Mouse (Mus musculus) limb, embryonic 11.5 days (tissue): Measurements from ENCODE around the gene Yap1. TPM values are rescaled to one million over a fixed set of nuclear protein-coding genes. Genes with fewer than 3 reads are reported as not detected.

Source experiments
- ATAC-seq: fragments of 200-750 bp; cut with Nextera tagmentation; 2 replicates; pipeline ENCODE4 v1.8.0; 2017; ENCODE audit warnings: low read depth; ENCODE audit not compliant: insufficient number of reproducible peaks, low FRiP score, low TSS enrichment
- DNase-seq: peaks from one replicate; pipeline ENCODE4 v3.0.0-alpha.2; 2015; ENCODE audit warnings: low spot score
- H3K27ac ChIP-seq: fragments of 300-500 bp; sonication (generic); replicated peaks from 2 replicates; pipeline ENCODE4 v1.5.1; 2014; ENCODE audit warnings: low read depth, mild to moderate bottlenecking, low read length
- H3K27me3 ChIP-seq: fragments of 300-500 bp; sonication (generic); 2 replicates; pipeline ENCODE4 v1.6.1; 2014; ENCODE audit warnings: mild to moderate bottlenecking, low read length, mixed read lengths; ENCODE audit not compliant: control insufficient read depth, insufficient read depth
- H3K36me3 ChIP-seq: fragments of 300-500 bp; sonication (generic); 2 replicates; pipeline ENCODE4 v1.6.1; 2014; ENCODE audit warnings: mild to moderate bottlenecking, low read length, moderate library complexity, mixed read lengths; ENCODE audit not compliant: control insufficient read depth, insufficient read depth
- H3K4me1 ChIP-seq: fragments of 300-500 bp; sonication (generic); 2 replicates; pipeline ENCODE4 v1.6.1; 2014; ENCODE audit warnings: low read length, mixed read lengths; ENCODE audit not compliant: control insufficient read depth, insufficient read depth
- H3K4me2 ChIP-seq: fragments of 300-500 bp; sonication (generic); 2 replicates; pipeline ENCODE4 v1.6.1; 2014; ENCODE audit warnings: low read depth, mild to moderate bottlenecking, moderate library complexity; ENCODE audit not compliant: severe bottlenecking
- H3K4me3 ChIP-seq: fragments of 300-500 bp; sonication (generic); 2 replicates; pipeline ENCODE4 v1.5.1; 2014; ENCODE audit warnings: low read depth, low read length
- H3K9ac ChIP-seq: fragments of 300-500 bp; sonication (generic); 2 replicates; pipeline ENCODE4 v1.6.1; 2014; ENCODE audit warnings: mild to moderate bottlenecking, low read length
- H3K9me3 ChIP-seq: fragments of 300-500 bp; sonication (generic); 2 replicates; pipeline ENCODE4 v1.6.1; 2016; ENCODE audit warnings: low read length; ENCODE audit not compliant: control insufficient read depth
- WGBS: fragments of 180-500 bp; shearing (Covaris S2); extraction: QIAGEN DNeasy Blood & Tissue Kit; methylation state at CpG from one replicate; pipeline ENCODE4 v1.1.7; 2014; 5-methylcytosine and 5-hydroxymethylcytosine counted together
- polyA plus RNA-seq: library from polyadenylated mRNA; unstranded; fragments of >200 nt; fragmentation: Nextera tagmentation; extraction: Ambion mirVana; gene quantifications from 2 replicates; pipeline ENCODE4 v1.2.1, GENCODE M21; 2014

The Yap1 gene
- polyA plus RNA-seq, 1 experiment from 2014 or later, result 53.8 TPM

DNA sequence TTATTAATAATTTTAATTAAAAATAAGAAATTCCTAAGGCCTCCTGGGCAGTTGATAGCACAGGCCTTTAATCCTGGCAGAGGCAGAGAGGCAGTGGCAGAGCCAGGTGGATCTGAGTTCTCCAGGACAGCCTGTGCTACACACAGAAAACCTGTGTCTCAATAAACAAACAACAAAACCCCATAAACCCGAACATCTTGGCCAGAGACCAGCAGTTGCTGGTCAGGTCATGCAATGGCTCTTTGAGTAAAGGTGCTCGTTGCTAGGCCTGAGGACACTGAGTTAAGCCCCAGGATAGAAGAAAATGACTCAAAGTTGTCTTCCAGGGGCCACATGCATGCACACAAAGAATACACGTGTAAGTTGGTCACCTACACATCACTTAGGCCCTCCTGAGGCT lies 75.5 kb downstream of the Yap1 start:
- WGBS, result 86% methylated on average over 3 of the region's 3 CpGs
- Histone ChIP-seq H3K4me2 (no peak overlapping the region), H3K9ac (no peak overlapping the region), H3K4me1 (no peaks in the 10 kb centered on the region), H3K36me3 (peaks cover 19% of the 10 kb centered on the region), H3K9me3 (peaks cover 2% of the 10 kb centered on the region; the same call in 1 of the 2 replicates), H3K4me3 (no peak overlapping the region), H3K27ac (no peak overlapping the region), H3K27me3 (no peaks in the 10 kb centered on the region)
- ATAC-seq (no peak), DNase-seq (no peak)

DNA sequence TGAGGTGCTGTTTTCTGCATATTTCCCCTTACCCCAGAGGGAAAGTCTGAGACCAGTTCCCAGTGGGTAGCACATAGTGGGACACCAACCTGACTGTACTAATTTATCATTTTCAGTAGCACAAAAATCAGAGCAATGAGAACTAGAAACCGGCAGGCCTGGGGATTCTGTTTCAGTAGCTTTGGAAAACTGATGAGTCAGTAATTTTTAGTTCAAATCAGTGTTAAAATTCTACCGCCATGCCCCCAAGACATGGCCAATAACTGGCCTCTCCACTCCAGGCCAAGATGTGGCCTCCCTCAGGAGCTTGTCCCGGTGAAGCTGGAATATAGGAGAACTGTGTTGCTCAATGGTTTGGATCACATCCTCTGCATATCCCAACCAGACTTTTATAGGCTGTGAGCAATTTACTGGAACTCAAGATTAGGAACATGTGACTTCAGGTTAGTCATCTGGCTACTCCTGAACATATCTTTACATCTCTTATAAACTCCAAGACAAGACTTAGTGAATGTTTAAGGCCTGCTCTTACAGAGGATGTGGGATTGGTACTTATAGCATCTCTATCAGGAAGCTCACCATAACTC lies 76.1 kb downstream of the Yap1 start:
- H3K4me3 ChIP-seq, result no peak overlapping the region
- no peak overlapping the region for H3K27ac ChIP-seq
- DNase-seq (no peak), ATAC-seq (no peak)
- H3K36me3 ChIP-seq, result peaks cover 16% of the 10 kb centered on the region
- H3K27me3 ChIP-seq, result no peaks in the 10 kb centered on the region
- H3K4me2 ChIP-seq, result no peak overlapping the region
- no peak overlapping the region for H3K9ac ChIP-seq
- no peaks in the 10 kb centered on the region for H3K4me1 ChIP-seq
- H3K9me3 ChIP-seq, result peaks cover 2% of the 10 kb centered on the region; the same call in 1 of the 2 replicates
- 91% methylated on average over 3 of the region's 3 CpGs for WGBS

DNA sequence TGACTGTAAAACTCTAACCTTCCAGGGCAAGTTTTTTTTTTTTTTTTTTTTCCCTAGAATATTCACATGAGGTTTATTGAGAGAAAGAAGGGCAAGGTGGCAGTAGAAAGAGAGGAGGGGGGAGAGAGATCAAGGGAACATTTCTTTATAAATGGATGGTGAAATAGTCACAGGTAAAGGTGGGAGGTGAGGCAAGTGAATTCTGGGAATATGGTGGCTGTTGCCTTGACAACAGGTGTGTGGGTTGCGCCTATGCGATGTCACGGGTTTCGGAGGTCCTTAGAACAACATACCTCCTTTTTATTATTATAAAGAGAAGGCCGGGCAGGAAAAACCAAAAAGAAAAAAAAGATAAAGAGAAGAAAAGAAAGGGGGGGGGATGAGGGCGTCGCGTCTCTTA lies 89.5 kb downstream of the Yap1 start:
- DNase-seq, result no peak
- Histone ChIP-seq H3K27me3 (no peaks in the 10 kb centered on the region), H3K27ac (no peak overlapping the region), H3K4me1 (no peaks in the 10 kb centered on the region; the same call in 1 of the 2 replicates), H3K4me3 (no peak overlapping the region), H3K9ac (no peak overlapping the region), H3K4me2 (peak overlapping the region; percentile 32; the same call in 1 of the 2 replicates), H3K36me3 (no peaks in the 10 kb centered on the region), H3K9me3 (no peaks in the 10 kb centered on the region)
- 51% methylated on average over 8 of the region's 8 CpGs for WGBS
- no peak for ATAC-seq

DNA sequence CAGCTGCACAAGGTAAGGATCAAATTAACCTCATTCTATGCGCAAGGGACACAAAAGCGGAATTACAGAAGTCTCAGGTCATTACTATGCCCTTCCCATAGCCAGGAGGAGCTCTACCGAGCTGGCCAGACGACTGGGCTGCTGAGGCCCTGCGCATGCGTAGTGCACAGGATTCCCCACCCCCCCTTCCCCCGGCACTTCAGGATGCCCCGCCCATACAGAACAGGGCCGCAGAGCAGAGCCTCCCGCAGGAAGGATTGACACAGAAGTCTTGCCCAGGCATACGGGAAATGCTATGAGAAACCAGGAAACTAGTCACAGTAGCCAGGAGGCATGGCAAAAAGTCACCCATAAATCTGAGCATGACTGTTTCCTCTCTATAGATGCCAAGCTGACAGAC lies 89.9 kb downstream of the Yap1 start:
- H3K27ac ChIP-seq, result no peak overlapping the region
- H3K4me2 ChIP-seq, result peak overlapping the region; percentile 32
- H3K36me3 ChIP-seq, result no peaks in the 10 kb centered on the region
- H3K4me3 ChIP-seq, result no peak overlapping the region
- no peaks in the 10 kb centered on the region; the same call in 1 of the 2 replicates for H3K4me1 ChIP-seq
- H3K9me3 ChIP-seq, result no peaks in the 10 kb centered on the region
- WGBS, result 6% methylated on average over 11 of the region's 11 CpGs
- no peak overlapping the region for H3K9ac ChIP-seq
- DNase-seq, result peak; percentile 86
- no peaks in the 10 kb centered on the region for H3K27me3 ChIP-seq
- ATAC-seq, result peak; percentile 91

- Histone ChIP-seq H3K27ac (no peak overlapping the region), H3K27me3 (no peaks in the 10 kb centered on the region), H3K4me1 (no peaks in the 10 kb centered on the region; the same call in 1 of the 2 replicates), H3K36me3 (no peaks in the 10 kb centered on the region), H3K4me2 (peak overlapping the region; percentile 32), H3K9ac (0 out of 2 replicates have a peak overlapping the region, but pooled peaks have one; percentile 17), H3K4me3 (no peak overlapping the region), H3K9me3 (no peaks in the 10 kb centered on the region)
- 65% methylated on average over 19 of the region's 19 CpGs for WGBS
- DNase-seq (no peak), ATAC-seq (peak; percentile 28; the same call in 1 of the 2 replicates)
Measured at GRCm38 (mm10) chr9:7913953-7914352, 90.4 kb downstream of the Yap1 start.

DNA sequence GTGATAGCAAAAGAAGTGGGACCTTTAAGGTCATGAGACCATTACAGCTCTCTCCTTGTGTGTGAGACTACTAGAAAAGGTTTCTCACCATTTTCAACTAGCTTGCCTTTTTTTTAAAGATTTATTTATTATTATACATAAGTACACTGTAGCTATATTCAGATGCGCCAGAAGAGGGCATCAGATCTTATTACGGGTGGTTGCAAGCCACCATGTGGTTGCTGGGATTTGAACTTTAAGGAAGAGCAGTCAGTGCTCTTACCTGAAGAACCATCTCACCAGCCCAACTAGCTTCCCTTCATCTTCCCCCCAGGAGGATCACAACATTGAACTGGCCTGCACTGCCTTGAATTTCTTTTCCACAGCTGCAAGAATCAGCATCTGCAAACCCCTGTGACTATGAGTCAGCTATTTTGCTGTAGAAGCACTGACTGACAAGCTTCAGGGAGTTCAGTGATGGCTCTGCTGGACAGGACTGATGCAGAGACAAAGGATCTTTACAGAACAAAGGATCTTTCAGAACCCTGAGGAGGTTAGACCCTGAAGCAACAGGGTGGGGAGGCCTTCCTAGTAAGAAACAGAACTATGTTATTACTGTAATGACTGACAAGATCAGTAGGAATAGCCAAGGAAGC lies 96.9 kb downstream of the Yap1 start:
- no peaks in the 10 kb centered on the region for H3K36me3 ChIP-seq
- no peaks in the 10 kb centered on the region for H3K9me3 ChIP-seq
- H3K4me3 ChIP-seq, result no peak overlapping the region
- peaks cover 9% of the 10 kb centered on the region; the same call in 1 of the 2 replicates for H3K4me1 ChIP-seq
- no peak overlapping the region for H3K9ac ChIP-seq
- DNase-seq, result no peak
- H3K4me2 ChIP-seq, result no peak overlapping the region
- no peak overlapping the region for H3K27ac ChIP-seq
- no peak for ATAC-seq
- H3K27me3 ChIP-seq, result no peaks in the 10 kb centered on the region
- WGBS, result 77% methylated on average over 2 of the region's 2 CpGs

GRCm38 (mm10) chr9:7906564-7906963 lies 97.8 kb downstream of the Yap1 start:
- WGBS, result 78% methylated on average over 1 of the region's 1 CpGs
- Histone ChIP-seq H3K4me3 (no peak overlapping the region), H3K4me2 (no peak overlapping the region), H3K4me1 (peaks cover 15% of the 10 kb centered on the region; the same call in 1 of the 2 replicates), H3K36me3 (no peaks in the 10 kb centered on the region), H3K9ac (no peak overlapping the region), H3K9me3 (no peaks in the 10 kb centered on the region), H3K27ac (no peak overlapping the region), H3K27me3 (no peaks in the 10 kb centered on the region)
- DNase-seq, result no peak
- ATAC-seq, result no peak

DNA sequence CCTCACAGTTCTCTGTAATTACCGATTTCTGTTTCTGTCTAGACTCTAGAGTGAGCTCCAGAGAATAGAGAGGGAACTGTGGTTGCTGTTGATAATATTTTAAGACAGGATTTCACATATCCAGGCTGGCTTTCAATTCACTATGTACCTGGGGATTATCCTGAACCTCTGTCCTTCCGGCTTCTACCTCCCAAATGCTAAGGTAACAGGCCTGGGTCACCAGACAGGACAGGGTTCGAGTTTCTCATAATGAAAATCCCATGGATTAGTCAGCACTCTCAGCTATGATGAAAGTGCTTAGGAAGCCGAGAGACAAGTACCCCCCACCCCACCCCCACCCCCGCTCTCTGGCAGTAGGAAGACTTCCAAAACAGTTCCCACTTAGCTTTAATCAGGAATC lies 100.6 kb downstream of the Yap1 start:
- Histone ChIP-seq H3K27me3 (no peaks in the 10 kb centered on the region), H3K4me1 (peaks cover 15% of the 10 kb centered on the region; the same call in 1 of the 2 replicates), H3K9ac (no peak overlapping the region), H3K9me3 (no peaks in the 10 kb centered on the region), H3K27ac (no peak overlapping the region), H3K36me3 (no peaks in the 10 kb centered on the region), H3K4me2 (no peak overlapping the region), H3K4me3 (no peak overlapping the region)
- WGBS, result 58% methylated on average over 5 of the region's 5 CpGs
- no peak for DNase-seq
- ATAC-seq, result no peak
